Comparison of ENCODE assay signal across 36 mouse cellular contexts in the genomic region with DNA sequence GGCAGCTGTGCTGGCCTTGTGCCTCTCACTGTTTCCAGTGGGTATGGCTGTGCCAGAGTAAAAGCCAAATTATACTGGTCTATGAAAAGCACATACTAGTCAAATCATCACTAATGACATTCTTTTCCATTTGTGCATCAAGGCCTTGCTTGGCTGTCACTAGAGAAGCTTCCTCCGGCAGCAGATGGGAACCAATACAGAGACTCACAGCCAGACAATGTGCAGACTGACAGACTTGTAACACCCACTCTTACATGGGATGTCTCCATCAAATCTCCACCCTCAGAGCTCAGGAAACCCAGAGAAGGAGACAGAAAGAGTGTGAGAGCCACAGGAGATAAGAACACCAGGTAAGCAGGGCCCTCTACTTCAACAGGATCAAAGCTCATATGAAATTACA. TPM values are rescaled to one million over a fixed set of nuclear protein-coding genes. Genes with fewer than 3 reads are reported as not detected.
A peak's percentile ranks its signal among the peaks of the same experiment; 100 is the strongest.
DNase-seq lines count a peak whose midpoint lies in the region.
"Had no signal": no experiment of that assay in that cellular context is flagged by ENCODE, and none has a peak within 500 bp of the region (broad histone marks: within the 10 kb centered on the region; RNA-seq: fewer than 3 reads in every experiment).

No protein-coding gene starts in this region.

- peak; percentile 10 for DNase-seq in adrenal gland, adult 2 months
- DNase-seq in adrenal gland, postnatal 4 days (ENCODE audit: low spot score in 2 of 2) = no peak
- peak; percentile 26 for DNase-seq in gastrocnemius, postnatal 10 days
- no peak for DNase-seq in gastrocnemius, adult 8-10 months (ENCODE audit: low spot score in 2 of 2)
- DNase-seq in brain, adult 2 months (ENCODE audit: low read depth, low spot score) = peak; percentile 61
- peak; percentile 46 for DNase-seq in telencephalon, adult 2 months (ENCODE audit: low read depth, low spot score)
- no peak for DNase-seq in cerebellum, postnatal 4 days (ENCODE audit: low spot score in 2 of 2)
- DNase-seq: adrenal gland, postnatal 25 days; cerebellum, adult 8-10 months; cerebellum, postnatal 25 days; heart, postnatal 10 days; kidney, postnatal 14 days; right cerebral cortex, adult 18-20 months; right cerebral cortex, postnatal 4 days; thymus, postnatal 14 days had no signal

RNA-seq across cellular contexts. Expression of a gene that starts 7.3 kb away (rescaled TPM):
- total RNA-seq in adrenal gland, adult 2 months (2021) = under 1 TPM in 1 of 2 experiments, not detected in 1; 0.10 TPM
- not detected in 2 replicates for polyA plus RNA-seq in adrenal gland, adult 2 months (2012; rRNA removed)
- under 1 TPM in 1 of 2 experiments, not detected in 1; 0.11 TPM for total RNA-seq in adrenal gland, postnatal 4 days (2021)
- total RNA-seq in gastrocnemius, postnatal 10 days (2021) = 10 to 100 TPM in 1 of 2 experiments, 1 to 10 TPM in 1; 2.6 to 36.8 TPM
- 1 to 10 TPM in 1 of 4 experiments, under 1 TPM in 3; 0.51 to 1.2 (median 0.68) TPM for total RNA-seq in gastrocnemius, adult 8-10 months (2022)
- total RNA-seq: adrenal gland, postnatal 25 days; ES-E14; heart, adult 8-10 months; heart, postnatal 10 days; megakaryocyte progenitor cell, adult 5-6 weeks; neutrophil, adult 5-6 weeks had no signal
- polyA plus RNA-seq: gonadal fat pad, adult 2 months; kidney, embryonic 14.5 days; liver, embryonic 16.5 days had no signal

RNA-seq across cellular contexts. Expression of a gene that starts 24.6 kb away (rescaled TPM):
- not detected for total RNA-seq in adrenal gland, adult 2 months (2021)
- not detected in 2 replicates for polyA plus RNA-seq in adrenal gland, adult 2 months (2012; rRNA removed)
- not detected for total RNA-seq in adrenal gland, postnatal 4 days (2021)
- total RNA-seq in gastrocnemius, postnatal 10 days (2021) = not detected
- not detected for total RNA-seq in gastrocnemius, adult 8-10 months (2022)
- total RNA-seq: adrenal gland, postnatal 25 days; CH12.LX; ES-E14; heart, adult 8-10 months; heart, postnatal 10 days; hematopoietic stem cell, adult 5-6 weeks; megakaryocyte progenitor cell, adult 5-6 weeks; neutrophil, adult 5-6 weeks had no signal
- polyA plus RNA-seq: C2C12; embryonic facial prominence, embryonic 11.5 days; forebrain, embryonic 14.5 days; gonadal fat pad, adult 2 months; heart, embryonic 13.5 days; hindbrain, embryonic 14.5 days; intestine, postnatal 0 days; kidney, embryonic 14.5 days; liver, embryonic 11.5 days; liver, embryonic 16.5 days; midbrain, embryonic 10.5 days; midbrain, embryonic 16.5 days; neural tube, embryonic 11.5 days; stomach, embryonic 14.5 days; urinary bladder, adult 2 months had no signal

Comparison
In these comparisons a context has a peak if more than half of its experiments do, and no peak if none do; other contexts are left out.
1. DNase-seq: peak in adrenal gland, adult 2 months (single experiment), gastrocnemius, postnatal 10 days (single experiment), brain, adult 2 months (single experiment) and telencephalon, adult 2 months (single experiment); none in adrenal gland, postnatal 4 days (0 of 2), gastrocnemius, adult 8-10 months (0 of 2) and cerebellum, postnatal 4 days (0 of 2).